In genomic region chr19:46350168-46350932, GRCm38 (mm10) we compare ENCODE assay signal across 8 mouse cellular contexts. TPM values are rescaled to one million over a fixed set of nuclear protein-coding genes. Genes with fewer than 3 reads are reported as not detected.
A peak's percentile ranks its signal among the peaks of the same experiment; 100 is the strongest.
DNase-seq lines count a peak whose midpoint lies in the region; ATAC-seq lines count a peak whose summit lies in the region.

Gene 2310034G01Rik, minus strand, starts transcription at chr19:46350302.

- peaks cover 20% of the 10 kb centered on the region for H3K4me1 ChIP-seq in heart, embryonic 10.5 days
- H3K4me1 ChIP-seq in intestine, embryonic 14.5 days (replicated peaks; ENCODE audit: control insufficient read depth, insufficient read depth, low read length) = no peaks in the 10 kb centered on the region
- peaks cover 25% of the 10 kb centered on the region for H3K4me1 ChIP-seq in megakaryocyte, embryonic 14.5 days

- ATAC-seq in intestine, embryonic 14.5 days (replicated peaks; ENCODE audit: low FRiP score, low TSS enrichment, low read depth) = no peak

- peak within 1 kb of the TSS; percentile 73 for H3K9ac ChIP-seq in intestine, embryonic 14.5 days (ENCODE audit: low read length)

- H3K4me3 ChIP-seq in heart, embryonic 10.5 days = peak within 1 kb of the TSS; percentile 79
- peak within 1 kb of the TSS; percentile 64 for H3K4me3 ChIP-seq in intestine, embryonic 14.5 days (ENCODE audit: low read depth, low read length)
- peak within 1 kb of the TSS; percentile 93 for H3K4me3 ChIP-seq in megakaryocyte, embryonic 14.5 days (replicated peaks)

- peak within 1 kb of the TSS; percentile 90 for H3K4me2 ChIP-seq in intestine, embryonic 14.5 days (ENCODE audit: low read length)

- intact Hi-C loops in gastrocnemius, postnatal 36 days (cut with DNase I) = no loop called here

- H3K36me3 ChIP-seq in heart, embryonic 10.5 days = no peaks in the 10 kb centered on the region
- H3K36me3 ChIP-seq in intestine, embryonic 14.5 days (ENCODE audit: control insufficient read depth, insufficient read depth, low read length) = no peaks in the 10 kb centered on the region
- no peaks in the 10 kb centered on the region for H3K36me3 ChIP-seq in megakaryocyte, embryonic 14.5 days (replicated peaks; ENCODE audit: low read length)

- H3K27me3 ChIP-seq in heart, embryonic 10.5 days (ENCODE audit: insufficient read depth, poor library complexity, severe bottlenecking) = peaks cover 64% of the 10 kb centered on the region
- no peaks in the 10 kb centered on the region for H3K27me3 ChIP-seq in intestine, embryonic 14.5 days (replicated peaks; ENCODE audit: control insufficient read depth, insufficient read depth, low read length)
- H3K27me3 ChIP-seq in megakaryocyte, embryonic 14.5 days (replicated peaks) = peaks cover 82% of the 10 kb centered on the region

- no peaks in the 10 kb centered on the region for H3K9me3 ChIP-seq in heart, embryonic 10.5 days
- H3K9me3 ChIP-seq in intestine, embryonic 14.5 days (ENCODE audit: control insufficient read depth, low read length) = no peaks in the 10 kb centered on the region
- H3K9me3 ChIP-seq in megakaryocyte, embryonic 14.5 days = peaks cover 12% of the 10 kb centered on the region

- H3K27ac ChIP-seq in heart, embryonic 10.5 days = peak within 1 kb of the TSS; percentile 83
- peak within 1 kb of the TSS; percentile 61; the same call in 1 of the 2 replicates for H3K27ac ChIP-seq in intestine, embryonic 14.5 days (ENCODE audit: low read depth)

- 59% methylated on average over 10 of the region's 10 CpGs for WGBS in heart, embryonic 10.5 days
- 59% methylated on average over 10 of the region's 10 CpGs for WGBS in intestine, embryonic 14.5 days

- no peak for DNase-seq in heart, embryonic 10.5 days (ENCODE audit: low spot score)
- DNase-seq in heart, adult 18-20 months = no peak
- DNase-seq in cerebellum, postnatal 36 days = peak; percentile 38 to 62
- DNase-seq in intestine, embryonic 14.5 days (ENCODE audit: low spot score) = no peak
- no peak for DNase-seq in ovary, postnatal 36 days (ENCODE audit: low spot score)
- DNase-seq in gastrocnemius, postnatal 36 days = no peak
- no peak for DNase-seq in layer of hippocampus, adult 9-11 months

RNA-seq across cellular contexts. Expression of gene 2310034G01Rik, which starts in this region (rescaled TPM):
- polyA plus RNA-seq in heart, embryonic 10.5 days (2016; fragmentation: Nextera tagmentation; extraction: Ambion mirVana) = 0.51 and 0.84 TPM in 2 replicates
- under 1 TPM; 0.69 TPM for total RNA-seq in heart, adult 18-20 months (2021)
- polyA plus RNA-seq in intestine, embryonic 14.5 days (2014; fragmentation: Nextera tagmentation; extraction: Ambion mirVana) = 1.7 and 2.0 TPM in 2 replicates
- polyA plus RNA-seq in megakaryocyte, embryonic 14.5 days (2012; ENCODE audit: insufficient read depth, low replicate concordance) = 0.32 TPM in 1 of 2 replicates, not detected in the other
- under 1 TPM; 0.25 to 0.38 TPM for total RNA-seq in gastrocnemius, postnatal 36 days (2021)

Comparison
In these comparisons a context has a peak if more than half of its experiments do, and no peak if none do; other contexts are left out.
1. DNase-seq: peak in cerebellum, postnatal 36 days (2 of 2); none in heart, embryonic 10.5 days (single experiment), heart, adult 18-20 months (0 of 2), intestine, embryonic 14.5 days (single experiment), ovary, postnatal 36 days (single experiment), gastrocnemius, postnatal 36 days (0 of 2) and layer of hippocampus, adult 9-11 months (single experiment).
2. Peak in every context shown above with its lines, with median percentiles within 50 percentile points of each other: H3K4me3 ChIP-seq.